Mouse (Mus musculus) stomach, embryonic 16.5 days (tissue): ENCODE data around the gene Dpm3. TPM values are rescaled to one million over a fixed set of nuclear protein-coding genes. Genes with fewer than 3 reads are reported as not detected.

Source experiments
- ATAC-seq: fragments of 200-750 bp; cut with Nextera tagmentation; 2 replicates; pipeline ENCODE4 v1.8.0; 2017; ENCODE audit warnings: moderate number of reproducible peaks, moderate TSS enrichment; ENCODE audit not compliant: insufficient read depth, low FRiP score
- H3K27ac ChIP-seq: fragments of 300-500 bp; sonication (generic); 2 replicates; pipeline ENCODE4 v1.5.1; 2014; ENCODE audit warnings: low read length
- H3K27me3 ChIP-seq: fragments of 300-500 bp; sonication (generic); 2 replicates; pipeline ENCODE4 v1.6.1; 2014; ENCODE audit warnings: low read length, control low read depth, mixed read lengths; ENCODE audit not compliant: control insufficient read depth, insufficient read depth
- H3K36me3 ChIP-seq: fragments of 300-500 bp; sonication (generic); 2 replicates; pipeline ENCODE4 v1.6.1; 2014; ENCODE audit warnings: low read length; ENCODE audit not compliant: control insufficient read depth, insufficient read depth
- H3K4me1 ChIP-seq: fragments of 300-500 bp; sonication (generic); 2 replicates; pipeline ENCODE4 v1.6.1; 2014; ENCODE audit warnings: low read length, control low read depth, mixed read lengths; ENCODE audit not compliant: control insufficient read depth, insufficient read depth
- H3K4me2 ChIP-seq: fragments of 300-500 bp; sonication (generic); 2 replicates; pipeline ENCODE4 v1.6.1; 2014; ENCODE audit warnings: low read depth, low read length, mixed read lengths
- H3K4me3 ChIP-seq: fragments of 300-500 bp; sonication (generic); replicated peaks from 2 replicates; pipeline ENCODE4 v1.5.1; 2014; ENCODE audit warnings: mild to moderate bottlenecking, low read length
- H3K9ac ChIP-seq: fragments of 300-500 bp; sonication (generic); 2 replicates; pipeline ENCODE4 v1.6.1; 2014; ENCODE audit warnings: low read length
- H3K9me3 ChIP-seq: fragments of 300-500 bp; sonication (generic); replicated peaks from 2 replicates; pipeline ENCODE4 v1.6.1; 2016; ENCODE audit warnings: low read length, control low read depth; ENCODE audit not compliant: control insufficient read depth
- WGBS: fragments of 180-500 bp; shearing (Covaris S2); extraction: QIAGEN DNeasy Blood & Tissue Kit; methylation state at CpG from one replicate; pipeline ENCODE4 v1.1.7; 2014; 5-methylcytosine and 5-hydroxymethylcytosine counted together
- polyA plus RNA-seq: library from polyadenylated mRNA; unstranded; fragments of >200 nt; fragmentation: Nextera tagmentation; extraction: Ambion mirVana; gene quantifications from 2 replicates; pipeline ENCODE4 v1.2.1, GENCODE M21; 2015

Gene Dpm3
- polyA plus RNA-seq, 1 experiment from 2014 or later = 131 TPM

- H3K27ac ChIP-seq = no peak overlapping the region
- no peak for ATAC-seq
Observed at GRCm38 (mm10) chr3:89293247-89293918, 34.2 kb downstream of the Dpm3 start.

DNA sequence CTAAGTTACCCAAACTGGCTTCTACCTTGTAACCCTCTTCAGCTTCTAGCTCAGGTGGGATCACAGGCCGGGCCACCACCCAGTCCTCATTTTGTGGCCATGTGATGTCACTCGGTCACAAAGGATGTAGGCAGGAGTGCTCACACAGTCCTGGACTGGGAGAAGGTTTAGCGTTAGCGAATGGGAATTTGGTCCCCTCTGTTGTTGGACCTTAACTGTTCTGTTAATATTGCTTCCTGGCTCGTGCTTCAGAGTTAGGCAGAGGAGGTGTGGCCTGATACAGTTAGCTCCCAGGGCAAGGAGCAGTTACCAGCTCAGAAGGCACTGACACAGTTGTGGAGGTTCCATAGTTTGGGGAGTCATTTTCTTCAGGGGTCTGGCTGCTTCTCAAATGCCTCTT is 35.0 kb downstream of the Dpm3 start:
- H3K27ac ChIP-seq = no peak overlapping the region
- H3K4me2 ChIP-seq = no peak overlapping the region
- WGBS = 71% methylated on average over 5 of the region's 5 CpGs
- H3K9me3 ChIP-seq = no peaks in the 10 kb centered on the region
- H3K36me3 ChIP-seq = no peaks in the 10 kb centered on the region
- H3K27me3 ChIP-seq = no peaks in the 10 kb centered on the region
- no peak overlapping the region for H3K4me3 ChIP-seq
- no peaks in the 10 kb centered on the region for H3K4me1 ChIP-seq
- H3K9ac ChIP-seq = no peak overlapping the region
- no peak for ATAC-seq

More at GRCm38 (mm10) chr3:89293247-89293918, 34.2 kb downstream of the Dpm3 start:
- no peak overlapping the region for H3K4me2 ChIP-seq
- H3K9me3 ChIP-seq = no peaks in the 10 kb centered on the region
- no peaks in the 10 kb centered on the region for H3K36me3 ChIP-seq
- H3K4me3 ChIP-seq = no peak overlapping the region
- no peaks in the 10 kb centered on the region for H3K27me3 ChIP-seq
- 82% methylated on average over 11 of the region's 11 CpGs for WGBS
- no peak overlapping the region for H3K9ac ChIP-seq
- H3K4me1 ChIP-seq = no peaks in the 10 kb centered on the region

DNA sequence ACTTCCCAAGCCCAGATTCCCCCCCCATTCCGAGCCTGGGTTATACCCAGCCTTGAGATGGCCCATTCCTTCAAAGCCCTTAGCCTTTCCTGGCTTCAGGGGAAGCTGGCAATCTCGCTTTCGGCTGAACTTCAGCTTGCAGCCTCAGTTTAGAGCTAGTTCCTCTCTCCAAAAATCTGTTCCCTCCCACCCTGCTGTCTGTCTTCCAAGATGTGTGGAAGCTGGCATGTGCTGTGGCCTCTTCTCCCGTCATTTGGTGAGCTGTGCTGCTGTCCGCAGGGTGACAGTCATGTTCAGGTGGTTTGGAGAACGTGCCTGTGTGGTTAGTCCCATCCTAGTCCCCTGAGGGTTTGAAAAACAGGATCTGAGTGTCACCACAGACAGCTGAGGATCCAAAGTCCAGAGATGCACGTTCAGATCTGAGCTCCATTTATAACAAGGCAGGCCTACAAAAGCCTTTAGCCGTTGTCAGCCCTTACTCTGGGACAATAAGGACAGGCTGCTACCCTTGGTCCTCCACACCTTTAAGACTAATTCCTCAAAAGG is 36.6 kb downstream of the Dpm3 start:
- no peak for ATAC-seq
- no peak overlapping the region for H3K27ac ChIP-seq

GRCm38 (mm10) chr3:89296761-89297396 is 37.7 kb downstream of the Dpm3 start:
- Histone ChIP-seq H3K4me2 (no peak overlapping the region), H3K27ac (no peak overlapping the region), H3K4me3 (no peak overlapping the region), H3K4me1 (peaks cover 5% of the 10 kb centered on the region; the same call in 1 of the 2 replicates), H3K27me3 (no peaks in the 10 kb centered on the region; the same call in 1 of the 2 replicates), H3K9ac (no peak overlapping the region), H3K36me3 (no peaks in the 10 kb centered on the region), H3K9me3 (no peaks in the 10 kb centered on the region)
- 83% methylated on average over 11 of the region's 11 CpGs for WGBS
- no peak for ATAC-seq

More for the DNA sequence above, 36.6 kb downstream of the Dpm3 start:
- Histone ChIP-seq H3K4me3 (no peak overlapping the region), H3K4me1 (peaks cover 5% of the 10 kb centered on the region; the same call in 1 of the 2 replicates), H3K36me3 (no peaks in the 10 kb centered on the region), H3K9me3 (no peaks in the 10 kb centered on the region), H3K9ac (no peak overlapping the region), H3K4me2 (no peak overlapping the region), H3K27me3 (no peaks in the 10 kb centered on the region; the same call in 1 of the 2 replicates)
- 84% methylated on average over 8 of the region's 8 CpGs for WGBS

- no peak overlapping the region for H3K27ac ChIP-seq
- WGBS = 85% methylated on average over 6 of the region's 6 CpGs
- no peaks in the 10 kb centered on the region for H3K9me3 ChIP-seq
- no peaks in the 10 kb centered on the region for H3K36me3 ChIP-seq
- no peaks in the 10 kb centered on the region; the same call in 1 of the 2 replicates for H3K27me3 ChIP-seq
- H3K4me2 ChIP-seq = no peak overlapping the region
- ATAC-seq = no peak
- peaks cover 5% of the 10 kb centered on the region; the same call in 1 of the 2 replicates for H3K4me1 ChIP-seq
- H3K9ac ChIP-seq = no peak overlapping the region
- no peak overlapping the region for H3K4me3 ChIP-seq
Observed at GRCm38 (mm10) chr3:89298908-89299307, 39.8 kb downstream of the Dpm3 start.

DNA sequence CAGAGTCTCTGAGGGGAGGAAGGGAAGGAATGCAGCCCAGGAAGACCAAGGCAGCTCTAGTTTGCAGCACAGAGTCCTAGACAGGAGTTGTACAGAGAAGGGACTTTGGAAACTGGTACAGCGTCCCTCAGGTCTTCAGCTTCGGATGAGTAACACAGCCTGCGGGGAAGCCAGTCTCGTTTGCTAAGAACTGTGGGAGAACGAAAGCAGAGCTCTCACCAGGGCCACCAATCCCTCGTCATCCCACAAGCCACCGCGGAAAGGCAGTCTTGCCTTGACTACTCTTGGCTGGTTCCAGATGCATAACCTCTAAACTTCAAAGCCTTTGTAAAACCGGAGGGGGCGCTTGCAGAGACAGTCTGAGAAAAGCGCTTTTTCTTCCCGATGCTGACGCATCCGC is 40.3 kb downstream of the Dpm3 start:
- H3K9ac ChIP-seq = peak overlapping the region; percentile 58; the same call in 1 of the 2 replicates
- peaks cover 5% of the 10 kb centered on the region; the same call in 1 of the 2 replicates for H3K4me1 ChIP-seq
- H3K27me3 ChIP-seq = no peaks in the 10 kb centered on the region; the same call in 1 of the 2 replicates
- WGBS = 5% methylated on average over 14 of the region's 14 CpGs
- H3K27ac ChIP-seq = 0 out of 2 replicates have a peak overlapping the region, but pooled peaks have one; percentile 17
- no peaks in the 10 kb centered on the region for H3K9me3 ChIP-seq
- no peaks in the 10 kb centered on the region for H3K36me3 ChIP-seq
- peak; percentile 30; the same call in 1 of the 2 replicates for ATAC-seq
- peak overlapping the region; percentile 40 for H3K4me3 ChIP-seq
- H3K4me2 ChIP-seq = peak overlapping the region; percentile 59

DNA sequence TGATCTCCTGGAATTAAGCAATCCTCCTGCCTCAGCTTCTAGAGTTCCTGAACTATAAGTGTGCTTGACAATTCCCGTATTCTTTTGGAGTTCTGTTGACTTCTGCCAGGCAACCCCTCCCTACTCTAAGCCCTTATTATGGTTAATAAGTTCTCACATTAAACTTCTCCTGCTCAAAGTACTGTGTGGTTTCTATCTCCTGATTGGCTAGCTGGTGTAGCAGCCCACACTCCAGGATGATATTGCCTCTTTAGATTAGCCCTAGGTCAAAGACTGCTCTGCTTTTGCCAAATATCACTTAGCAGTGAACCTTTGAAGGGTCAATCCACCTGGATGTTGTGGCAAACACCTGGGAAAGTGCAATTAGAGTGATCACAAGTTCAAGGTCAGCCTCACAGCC is 40.9 kb downstream of the Dpm3 start:
- no peak overlapping the region for H3K27ac ChIP-seq
- peaks cover 5% of the 10 kb centered on the region; the same call in 1 of the 2 replicates for H3K4me1 ChIP-seq
- peak overlapping the region; percentile 40 for H3K4me3 ChIP-seq
- H3K4me2 ChIP-seq = peak overlapping the region; percentile 59
- 31% methylated on average over 1 of the region's 1 CpGs for WGBS
- no peaks in the 10 kb centered on the region; the same call in 1 of the 2 replicates for H3K27me3 ChIP-seq
- H3K9me3 ChIP-seq = no peaks in the 10 kb centered on the region
- peak overlapping the region; percentile 58; the same call in 1 of the 2 replicates for H3K9ac ChIP-seq
- ATAC-seq = peak; percentile 41; the same call in 1 of the 2 replicates
- H3K36me3 ChIP-seq = no peaks in the 10 kb centered on the region

DNA sequence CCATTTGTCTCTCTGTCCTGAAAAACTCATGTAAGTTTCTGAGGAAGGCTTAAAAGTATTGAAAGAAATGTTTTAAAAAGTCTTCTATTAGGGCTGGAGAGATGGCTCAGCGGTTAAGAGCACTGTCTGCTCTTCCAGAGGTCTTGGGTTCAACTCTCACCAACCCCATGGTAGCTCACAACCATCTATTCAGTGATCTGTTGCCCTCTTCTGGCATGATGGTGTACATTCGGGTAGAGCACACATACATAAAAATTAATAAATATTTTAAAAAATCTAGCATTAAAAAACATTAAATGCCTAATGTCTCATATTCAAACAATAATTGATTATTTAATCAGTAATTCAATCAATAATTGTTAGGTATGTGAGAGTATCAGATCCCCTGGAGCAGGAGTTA is 41.4 kb downstream of the Dpm3 start:
- H3K4me1 ChIP-seq = peaks cover 5% of the 10 kb centered on the region; the same call in 1 of the 2 replicates
- H3K4me2 ChIP-seq = no peak overlapping the region
- H3K9ac ChIP-seq = no peak overlapping the region
- no peak for ATAC-seq
- H3K27me3 ChIP-seq = no peaks in the 10 kb centered on the region; the same call in 1 of the 2 replicates
- no peak overlapping the region for H3K27ac ChIP-seq
- H3K36me3 ChIP-seq = no peaks in the 10 kb centered on the region
- no peak overlapping the region for H3K4me3 ChIP-seq
- 58% methylated on average over 2 of the region's 2 CpGs for WGBS
- H3K9me3 ChIP-seq = no peaks in the 10 kb centered on the region

GRCm38 (mm10) chr3:89304440-89304839 is 45.3 kb downstream of the Dpm3 start:
- ATAC-seq = no peak
- Histone ChIP-seq H3K9me3 (no peaks in the 10 kb centered on the region), H3K27ac (no peak overlapping the region), H3K4me3 (no peak overlapping the region), H3K27me3 (no peaks in the 10 kb centered on the region; the same call in 1 of the 2 replicates), H3K4me2 (no peak overlapping the region), H3K4me1 (peaks cover 5% of the 10 kb centered on the region; the same call in 1 of the 2 replicates), H3K36me3 (no peaks in the 10 kb centered on the region), H3K9ac (no peak overlapping the region)
- 51% methylated on average over 6 of the region's 6 CpGs for whole genome bisulfite sequencing
